Mouse (Mus musculus) stomach, postnatal 0 days (tissue): ENCODE results near the gene Lactb.

Experiments
- CTCF ChIP-seq: IDR thresholded peaks from 2 replicates; pipeline ENCODE4 v1.5.1; 2016; ENCODE audit warnings: antibody characterized with exemption, low read depth, mild to moderate bottlenecking, moderate library complexity
- EP300 ChIP-seq: optimal IDR thresholded peaks from 2 replicates; pipeline ENCODE3; 2016; ENCODE audit warnings: antibody characterized with exemption

DNA sequence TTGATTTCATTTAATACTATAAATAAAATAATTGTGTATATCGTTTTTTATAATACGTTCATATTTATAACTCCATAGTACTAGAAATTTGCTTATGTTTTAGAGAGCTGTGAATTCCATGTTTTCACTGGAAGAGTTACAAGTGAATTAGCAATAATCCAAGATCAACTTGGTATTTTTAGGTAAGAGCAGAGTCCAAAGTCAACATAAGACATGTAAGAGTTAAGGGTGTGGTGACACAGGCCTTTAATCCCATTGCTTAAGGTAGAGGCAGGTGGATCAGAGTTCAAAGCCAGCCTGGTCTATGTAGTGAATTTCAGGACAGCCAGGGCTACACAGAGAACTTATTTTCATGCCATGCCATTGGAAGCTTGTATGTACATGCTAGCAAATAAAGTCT is 26.7 kb downstream of the Lactb start:
- TF ChIP-seq CTCF (no peak), EP300 (no peak)
